Mouse (Mus musculus): ENCODE measurements around the gene Sun2.

- TF ChIP-seq CTCF (IDR thresholded peaks at IDR 0.05; ENCODE audit: low read depth): no peak
- TF ChIP-seq EP300 (optimal IDR thresholded peaks at IDR 0.05): no peak
Observed at GRCm38 (mm10) chr15:79787815-79788214, 45.5 kb upstream of the Sun2 start.
